Comparison of ENCODE assay signal across 37 mouse cellular contexts in genomic region chr5:138207873-138208272, GRCm38 (mm10). TPM values are rescaled to one million over a fixed set of nuclear protein-coding genes. Genes with fewer than 3 reads are reported as not detected.
"Had no signal": no experiment of that assay in that cellular context is flagged by ENCODE, and none has a peak within 500 bp of the region (broad histone marks: within the 10 kb centered on the region; RNA-seq: fewer than 3 reads in every experiment).

No protein-coding gene starts in this region.

- H3K4me2 ChIP-seq: limb, embryonic 12.5 days; limb, embryonic 13.5 days; limb, embryonic 15.5 days; liver, embryonic 11.5 days; liver, embryonic 12.5 days; liver, embryonic 13.5 days; liver, embryonic 15.5 days; lung, embryonic 14.5 days; lung, embryonic 15.5 days; midbrain, embryonic 11.5 days; midbrain, embryonic 12.5 days; midbrain, embryonic 13.5 days; midbrain, embryonic 15.5 days; neural tube, embryonic 12.5 days had no signal

- DNase-seq: left cerebral cortex, postnatal 4 days; liver; liver, embryonic 13.5 days; liver, postnatal 0 days; lung, adult 18-20 months; lung, adult 2 months; lung, embryonic 14.5 days; lung, postnatal 10 days; lung, postnatal 14 days; lung, postnatal 36 days; lung, postnatal 4 days; midbrain, embryonic 14.5 days had no signal

- H3K36me3 ChIP-seq: limb, embryonic 10.5 days; limb, embryonic 12.5 days; limb, embryonic 13.5 days; limb, embryonic 15.5 days; liver, embryonic 12.5 days; liver, embryonic 13.5 days; liver, embryonic 15.5 days; lung, embryonic 15.5 days; midbrain, embryonic 10.5 days; midbrain, embryonic 12.5 days; midbrain, embryonic 13.5 days; midbrain, embryonic 15.5 days; neural tube, embryonic 12.5 days had no signal

- H3K27ac ChIP-seq: limb, embryonic 10.5 days; limb, embryonic 12.5 days; limb, embryonic 13.5 days; limb, embryonic 15.5 days; liver, embryonic 12.5 days; liver, embryonic 13.5 days; liver, embryonic 14.5 days; liver, embryonic 15.5 days; lung, embryonic 15.5 days; macrophage; midbrain, embryonic 10.5 days; midbrain, embryonic 12.5 days; midbrain, embryonic 13.5 days; midbrain, embryonic 15.5 days; neural tube, embryonic 12.5 days had no signal

- H3K27me3 ChIP-seq: limb, embryonic 12.5 days; limb, embryonic 13.5 days; limb, embryonic 15.5 days; liver, embryonic 12.5 days; liver, embryonic 13.5 days; liver, embryonic 15.5 days; lung, embryonic 15.5 days; midbrain, embryonic 12.5 days; midbrain, embryonic 13.5 days; midbrain, embryonic 15.5 days; neural tube, embryonic 12.5 days had no signal

- H3K9ac ChIP-seq: limb, embryonic 12.5 days; limb, embryonic 13.5 days; limb, embryonic 15.5 days; liver, embryonic 12.5 days; liver, embryonic 13.5 days; liver, embryonic 14.5 days; liver, embryonic 15.5 days; liver, postnatal 0 days; lung, embryonic 14.5 days; lung, embryonic 15.5 days; midbrain, embryonic 12.5 days; midbrain, embryonic 13.5 days; midbrain, embryonic 15.5 days; neural tube, embryonic 12.5 days had no signal

- ATAC-seq: liver, embryonic 12.5 days; liver, postnatal 0 days; lung, postnatal 0 days; midbrain, embryonic 13.5 days; midbrain, embryonic 15.5 days; midbrain, embryonic 16.5 days had no signal

- H3K4me3 ChIP-seq: limb, embryonic 10.5 days; limb, embryonic 12.5 days; limb, embryonic 13.5 days; limb, embryonic 15.5 days; liver, embryonic 12.5 days; liver, embryonic 13.5 days; liver, embryonic 15.5 days; lung, embryonic 15.5 days; megakaryocyte, embryonic 14.5 days; midbrain, embryonic 10.5 days; midbrain, embryonic 12.5 days; midbrain, embryonic 13.5 days; midbrain, embryonic 15.5 days; myocyte; neural tube, embryonic 12.5 days had no signal

- H3K9me3 ChIP-seq: limb, embryonic 15.5 days; lung, embryonic 15.5 days; midbrain, embryonic 15.5 days; neural tube, embryonic 12.5 days had no signal

- H3K4me1 ChIP-seq: limb, embryonic 10.5 days; limb, embryonic 12.5 days; limb, embryonic 13.5 days; limb, embryonic 15.5 days; liver, embryonic 12.5 days; liver, embryonic 13.5 days; liver, embryonic 15.5 days; lung, embryonic 15.5 days; midbrain, embryonic 10.5 days; midbrain, embryonic 12.5 days; midbrain, embryonic 13.5 days; midbrain, embryonic 15.5 days; neural tube, embryonic 12.5 days had no signal

RNA-seq across cellular contexts. Expression of gene Nxpe5, which starts 17.8 kb away (rescaled TPM):
- polyA plus RNA-seq: limb, embryonic 10.5 days; limb, embryonic 11.5 days; limb, embryonic 12.5 days; limb, embryonic 13.5 days; limb, embryonic 14.5 days; limb, embryonic 15.5 days; liver, embryonic 11.5 days; liver, embryonic 12.5 days; lung, embryonic 14.5 days; lung, embryonic 15.5 days; lung, embryonic 16.5 days; midbrain, embryonic 10.5 days; midbrain, embryonic 11.5 days; midbrain, embryonic 12.5 days; midbrain, embryonic 13.5 days; midbrain, embryonic 14.5 days; midbrain, embryonic 15.5 days; midbrain, embryonic 16.5 days; midbrain, postnatal 0 days; myocyte; neural tube, embryonic 11.5 days; neural tube, embryonic 12.5 days had no signal
